Mouse (Mus musculus): ENCODE results near the gene 5330417C22Rik. TPM values are rescaled to one million over a fixed set of nuclear protein-coding genes. Genes with fewer than 3 reads are reported as not detected.
A peak's percentile ranks its signal among the peaks of the same experiment; 100 is the strongest.

Gene 5330417C22Rik
- polyA plus RNA-seq, 1 experiment = 56.3 TPM

DNA sequence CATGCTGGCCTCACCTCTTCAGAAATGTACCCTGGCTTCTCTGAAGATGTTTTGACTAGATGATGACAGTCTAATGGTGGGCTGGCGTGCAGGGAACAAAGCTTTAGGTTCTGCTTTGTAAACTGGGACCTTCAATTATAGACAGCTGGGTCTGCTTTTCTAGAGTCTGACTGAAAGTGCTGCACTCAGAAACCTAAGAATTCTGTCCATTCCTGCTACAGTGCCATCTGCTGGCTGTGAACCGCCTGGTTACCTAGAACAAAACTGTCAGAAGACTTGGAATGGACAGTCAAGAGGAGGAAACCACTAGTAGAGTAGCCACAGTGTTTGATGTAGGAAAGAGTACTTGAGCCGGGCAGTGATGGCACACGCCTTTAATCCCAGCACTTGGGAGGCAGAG lies 27.0 kb upstream of the 5330417C22Rik start:
- Histone ChIP-seq H3K4me3 (replicated peaks; ENCODE audit: extremely low read depth, low read depth, low read length) (peak overlapping the region; percentile 47), H3K4me1 (ENCODE audit: control insufficient read depth, insufficient read depth, low read length) (0 out of 2 replicates have a peak, but pooled peaks cover 6% of the 10 kb centered on the region)
- WGBS = 0% methylated on average over 4 of the region's 4 CpGs
- peak; percentile 80 for DNase-seq
- TF ChIP-seq CTCF (IDR thresholded peaks at IDR 0.05; ENCODE audit: insufficient read depth, low read length) (peak; percentile 33; the same call in 1 of the 2 replicates), POLR2A (IDR thresholded peaks at IDR 0.05; ENCODE audit: borderline replicate concordance, extremely low read depth, low read depth, low read length) (no peak)

GRCm38 (mm10) chr3:108562777-108563271 lies 26.5 kb upstream of the 5330417C22Rik start:
- peak; percentile 29 for DNase-seq

GRCm38 (mm10) chr3:108562133-108562730 lies 25.9 kb upstream of the 5330417C22Rik start, which contains the start of gene Tmem167b:
Gene Tmem167b (minus strand): TSS chr3:108562466.
- under 1% methylated on average over 45 of the region's 45 CpGs for WGBS
- TF ChIP-seq POLR2A (IDR thresholded peaks at IDR 0.05; ENCODE audit: borderline replicate concordance, extremely low read depth, low read depth, low read length) = peak; percentile 29; the same call in 1 of the 2 replicates
- TF ChIP-seq CTCF (IDR thresholded peaks at IDR 0.05; ENCODE audit: insufficient read depth, low read length) = no peak
- Histone ChIP-seq H3K4me1 (ENCODE audit: control insufficient read depth, insufficient read depth, low read length) (0 out of 2 replicates have a peak, but pooled peaks cover 6% of the 10 kb centered on the region), H3K4me3 (replicated peaks; ENCODE audit: extremely low read depth, low read depth, low read length) (peak within 1 kb of the TSS; percentile 99)
- DNase-seq = peak; percentile 96

More at GRCm38 (mm10) chr3:108562777-108563271, 26.5 kb upstream of the 5330417C22Rik start:
- TF ChIP-seq CTCF (IDR thresholded peaks at IDR 0.05; ENCODE audit: insufficient read depth, low read length) (no peak), POLR2A (IDR thresholded peaks at IDR 0.05; ENCODE audit: borderline replicate concordance, extremely low read depth, low read depth, low read length) (no peak)
- WGBS = 1% methylated on average over 15 of the region's 15 CpGs
- H3K4me1 ChIP-seq (ENCODE audit: control insufficient read depth, insufficient read depth, low read length) = 0 out of 2 replicates have a peak, but pooled peaks cover 6% of the 10 kb centered on the region
- peak overlapping the region; percentile 59 for H3K4me3 ChIP-seq (replicated peaks; ENCODE audit: extremely low read depth, low read depth, low read length)

- Histone ChIP-seq H3K4me1 (ENCODE audit: control insufficient read depth, insufficient read depth, low read length) (0 out of 2 replicates have a peak, but pooled peaks cover 6% of the 10 kb centered on the region), H3K4me3 (replicated peaks; ENCODE audit: extremely low read depth, low read depth, low read length) (no peak overlapping the region)
- DNase-seq = no peak
- no peak for TF ChIP-seq POLR2A (IDR thresholded peaks at IDR 0.05; ENCODE audit: borderline replicate concordance, extremely low read depth, low read depth, low read length)
- WGBS = 87% methylated on average over 4 of the region's 4 CpGs
These were observed 21.6 kb upstream of the 5330417C22Rik start for GRCm38 (mm10) chr3:108557888-108558287.

DNA sequence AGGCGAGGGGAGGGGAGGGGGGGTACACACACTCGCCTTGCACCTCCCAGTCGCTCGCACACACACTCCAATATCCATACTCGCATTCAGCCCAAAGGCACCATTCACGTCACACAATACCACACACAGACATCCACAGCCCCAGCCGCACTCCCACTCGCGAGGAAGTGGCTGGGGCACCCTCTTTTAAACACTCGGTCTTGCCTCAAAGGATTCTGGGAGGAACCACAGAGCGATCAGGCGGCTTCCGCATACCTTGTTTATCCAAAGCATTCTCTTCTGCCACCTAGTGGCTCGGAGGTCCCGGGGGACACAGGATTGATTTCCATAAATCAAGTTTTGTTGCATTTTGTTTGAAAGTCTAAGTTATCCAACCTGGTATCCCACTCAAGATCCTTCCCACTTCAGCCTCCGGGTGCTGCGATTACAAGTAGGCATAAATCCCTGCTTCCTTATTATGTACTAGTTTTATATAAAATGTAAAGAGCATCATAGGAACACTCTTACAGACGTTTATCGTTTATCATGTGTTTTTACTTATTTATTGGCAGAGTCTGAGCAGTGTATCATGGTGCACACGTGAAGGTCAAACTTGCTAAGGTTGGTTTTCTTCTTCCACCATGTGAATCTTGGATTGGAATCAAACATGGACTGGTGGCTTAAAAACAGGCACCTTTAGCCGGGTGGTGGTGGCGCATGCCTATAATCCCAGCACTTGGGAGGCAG lies 18.4 kb upstream of the 5330417C22Rik start:
- DNase-seq = peak; percentile 88
- 17% methylated on average over 22 of the region's 22 CpGs for whole genome bisulfite sequencing
- Histone ChIP-seq H3K4me3 (replicated peaks; ENCODE audit: extremely low read depth, low read depth, low read length) (peak overlapping the region; percentile 64), H3K4me1 (ENCODE audit: control insufficient read depth, insufficient read depth, low read length) (no peaks in the 10 kb centered on the region)
- TF ChIP-seq POLR2A (IDR thresholded peaks at IDR 0.05; ENCODE audit: borderline replicate concordance, extremely low read depth, low read depth, low read length) (peak; percentile 100), CTCF (IDR thresholded peaks at IDR 0.05; ENCODE audit: insufficient read depth, low read length) (peak; percentile 80)

GRCm38 (mm10) chr3:108554111-108554561 lies 17.8 kb upstream of the 5330417C22Rik start:
- no peak for TF ChIP-seq CTCF (IDR thresholded peaks at IDR 0.05; ENCODE audit: insufficient read depth, low read length)
- TF ChIP-seq POLR2A (IDR thresholded peaks at IDR 0.05; ENCODE audit: borderline replicate concordance, extremely low read depth, low read depth, low read length) = no peak
- Histone ChIP-seq H3K4me3 (replicated peaks; ENCODE audit: extremely low read depth, low read depth, low read length) (peak overlapping the region; percentile 64), H3K4me1 (ENCODE audit: control insufficient read depth, insufficient read depth, low read length) (no peaks in the 10 kb centered on the region)
- no peak for DNase-seq
- WGBS = under 1% methylated on average over 42 of the region's 42 CpGs

GRCm38 (mm10) chr3:108542299-108542698 lies 6.0 kb upstream of the 5330417C22Rik start:
- Histone ChIP-seq H3K4me3 (replicated peaks; ENCODE audit: extremely low read depth, low read depth, low read length) (no peak overlapping the region), H3K4me1 (ENCODE audit: control insufficient read depth, insufficient read depth, low read length) (no peaks in the 10 kb centered on the region)
- WGBS = 70% methylated on average over 11 of the region's 11 CpGs
- TF ChIP-seq POLR2A (IDR thresholded peaks at IDR 0.05; ENCODE audit: borderline replicate concordance, extremely low read depth, low read depth, low read length) = no peak
- no peak for TF ChIP-seq CTCF (IDR thresholded peaks at IDR 0.05; ENCODE audit: insufficient read depth, low read length)
- DNase-seq = no peak

- H3K4me3 ChIP-seq (replicated peaks; ENCODE audit: extremely low read depth, low read depth, low read length) = no peak overlapping the region
- DNase-seq = peak; percentile 79
- H3K4me1 ChIP-seq (ENCODE audit: control insufficient read depth, insufficient read depth, low read length) = no peaks in the 10 kb centered on the region; the same call in 1 of the 2 replicates
- peak; percentile 71 for TF ChIP-seq CTCF (IDR thresholded peaks at IDR 0.05; ENCODE audit: insufficient read depth, low read length)
- no peak for TF ChIP-seq POLR2A (IDR thresholded peaks at IDR 0.05; ENCODE audit: borderline replicate concordance, extremely low read depth, low read depth, low read length)
- 3% methylated on average over 17 of the region's 17 CpGs for WGBS
These were observed 967 bp upstream of the 5330417C22Rik start for GRCm38 (mm10) chr3:108537303-108537702.

DNA sequence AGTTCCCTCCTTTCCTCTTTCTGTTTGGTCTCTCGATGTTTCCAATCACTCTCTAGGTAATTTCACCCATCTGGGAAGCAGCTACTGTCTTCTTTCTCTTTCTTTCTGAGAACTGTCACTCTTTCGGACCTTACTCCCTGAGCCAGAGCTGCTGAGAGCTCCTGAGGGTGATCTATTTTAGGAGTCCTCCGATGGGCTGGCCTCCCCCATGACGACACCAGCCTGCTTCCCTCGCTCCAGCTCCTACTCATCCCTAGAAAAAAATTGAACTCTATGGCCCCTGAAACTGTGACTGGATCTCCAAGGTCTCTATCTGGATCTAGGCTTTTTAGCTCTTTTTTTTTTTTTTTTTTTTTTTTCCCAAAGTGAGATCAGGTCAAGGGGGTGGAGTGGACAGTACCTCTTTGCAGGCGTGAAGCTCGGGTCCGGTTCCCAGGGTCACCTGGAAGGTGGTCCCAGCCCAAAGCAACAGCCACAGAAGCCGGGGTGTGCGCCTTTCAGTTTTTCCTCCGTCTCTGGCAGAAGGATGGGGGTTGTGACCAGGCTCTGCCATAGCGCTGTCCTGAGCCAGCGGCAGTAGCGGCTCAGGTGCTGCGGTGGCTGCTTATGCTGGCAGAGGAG lies 330 bp downstream of the 5330417C22Rik start:
- H3K4me3 ChIP-seq (replicated peaks; ENCODE audit: extremely low read depth, low read depth, low read length) = peak overlapping the region; percentile 42
- peak; percentile 26; the same call in 1 of the 2 replicates for TF ChIP-seq POLR2A (IDR thresholded peaks at IDR 0.05; ENCODE audit: borderline replicate concordance, extremely low read depth, low read depth, low read length)
- no peak for TF ChIP-seq CTCF (IDR thresholded peaks at IDR 0.05; ENCODE audit: insufficient read depth, low read length)
- DNase-seq = peak; percentile 29
- 6% methylated on average over 15 of the region's 15 CpGs for WGBS
- no peaks in the 10 kb centered on the region; the same call in 1 of the 2 replicates for H3K4me1 ChIP-seq (ENCODE audit: control insufficient read depth, insufficient read depth, low read length)

Data from lung, adult 2 months (tissue).